Mouse (Mus musculus) embryonic fibroblast, embryonic 13.5 days (primary cell): ENCODE data around the gene Arid4b.

Experiments used
- CTCF ChIP-seq: IDR thresholded peaks from 2 replicates; pipeline ENCODE4 v1.5.1; 2011; ENCODE audit warnings: mild to moderate bottlenecking, control low read depth, low read length, moderate library complexity, borderline replicate concordance; ENCODE audit not compliant: insufficient read depth
- POLR2A ChIP-seq: IDR thresholded peaks from 2 replicates; pipeline ENCODE4 v1.6.1; 2011; ENCODE audit warnings: low read depth, mild to moderate bottlenecking, control low read depth, low read length, moderate library complexity

DNA sequence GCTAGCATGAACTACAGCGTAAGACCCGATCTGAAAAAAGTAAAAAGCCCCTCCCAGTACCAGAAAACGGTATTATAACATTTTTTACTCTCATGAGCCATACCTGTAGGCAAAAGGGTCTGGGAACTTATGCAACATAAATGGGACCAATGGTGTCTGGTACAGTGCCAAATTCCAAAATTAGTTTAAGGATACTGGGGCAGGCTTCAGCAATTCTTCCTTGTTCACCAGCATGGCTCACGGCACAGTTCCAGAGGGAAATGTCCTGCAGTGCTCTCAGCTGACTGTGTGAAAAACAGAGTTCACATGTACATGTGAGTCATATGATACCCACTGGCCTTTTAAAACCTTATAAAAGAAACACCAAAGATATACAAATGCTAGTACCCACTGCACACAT lies 48.5 kb upstream of the Arid4b start:
- no peak for TF ChIP-seq CTCF
- no peak for TF ChIP-seq POLR2A
